Mouse (Mus musculus): Measurements from ENCODE around the gene Cnnm4.
"Not testable (repeated sequence)": the region's sequence is repeated elsewhere in the genome, so short reads cannot be mapped to it uniquely, and the experiment has no call there.

The Cnnm4 gene

DNA sequence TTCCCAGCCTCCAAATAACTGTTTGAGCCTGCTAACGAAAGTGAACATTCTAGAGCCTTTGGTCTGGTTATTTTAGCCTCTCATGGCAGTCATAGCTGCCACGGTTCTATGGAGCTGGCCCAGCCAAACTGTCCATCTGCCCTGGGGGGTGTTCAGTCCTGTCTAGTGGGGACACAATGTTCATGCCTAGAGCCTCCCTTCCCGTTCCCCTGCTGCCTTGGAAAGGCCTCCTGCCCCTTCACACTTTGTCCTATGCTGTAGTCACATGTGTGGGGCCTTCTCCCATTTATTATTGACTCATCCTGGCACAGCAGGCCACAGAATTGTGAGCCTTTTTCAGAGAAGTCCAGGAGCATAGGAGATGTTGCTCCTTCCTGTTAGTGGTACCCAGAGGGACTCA, 46.8 kb downstream of the Cnnm4 start:
- DNase-seq: no peak

DNA sequence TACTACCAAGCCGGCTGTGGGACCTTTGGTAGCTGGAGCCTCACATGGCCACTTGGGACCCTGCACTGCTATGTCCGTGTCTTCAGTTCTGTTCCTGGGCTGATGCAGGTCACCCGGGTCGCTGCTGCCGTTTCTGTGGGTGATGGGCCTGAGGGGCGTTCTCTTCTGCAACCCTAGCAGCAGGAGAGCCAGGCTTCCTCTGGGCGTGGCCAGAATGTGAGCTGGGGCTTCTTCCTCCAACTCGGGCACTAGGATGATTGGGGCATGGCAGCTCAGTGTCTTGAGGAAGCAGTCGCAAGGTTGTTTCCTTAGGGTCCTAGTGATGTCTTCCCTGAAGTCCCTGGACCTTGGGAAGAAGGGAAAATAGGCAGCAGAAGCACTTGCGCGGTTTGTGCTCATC, 48.2 kb downstream of the Cnnm4 start:
- DNase-seq: no peak

DNA sequence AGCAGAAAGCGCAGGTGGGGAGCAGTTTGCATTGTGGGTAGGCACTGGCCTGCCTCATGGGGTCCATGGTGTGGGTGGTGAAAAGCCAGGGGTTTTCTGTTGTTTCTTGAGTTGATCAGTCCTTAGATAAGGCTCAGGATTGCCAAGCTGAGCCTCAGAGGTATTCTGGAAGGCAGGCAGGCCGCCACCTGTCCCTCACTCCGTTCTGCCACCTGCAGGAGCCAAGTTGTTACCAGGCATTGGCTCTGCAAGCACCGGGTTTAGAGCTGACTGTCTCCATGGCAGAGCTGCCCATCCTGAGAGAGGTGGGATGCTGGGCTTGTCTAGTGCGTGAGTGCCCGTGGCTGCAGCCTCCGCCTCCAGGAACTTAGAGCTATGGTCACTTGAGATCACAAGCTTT, 50.8 kb downstream of the Cnnm4 start:
- DNase-seq: no peak

GRCm38 (mm10) chr1:36523332-36524013, 52.1 kb downstream of the Cnnm4 start:
- no peak for DNase-seq

DNA sequence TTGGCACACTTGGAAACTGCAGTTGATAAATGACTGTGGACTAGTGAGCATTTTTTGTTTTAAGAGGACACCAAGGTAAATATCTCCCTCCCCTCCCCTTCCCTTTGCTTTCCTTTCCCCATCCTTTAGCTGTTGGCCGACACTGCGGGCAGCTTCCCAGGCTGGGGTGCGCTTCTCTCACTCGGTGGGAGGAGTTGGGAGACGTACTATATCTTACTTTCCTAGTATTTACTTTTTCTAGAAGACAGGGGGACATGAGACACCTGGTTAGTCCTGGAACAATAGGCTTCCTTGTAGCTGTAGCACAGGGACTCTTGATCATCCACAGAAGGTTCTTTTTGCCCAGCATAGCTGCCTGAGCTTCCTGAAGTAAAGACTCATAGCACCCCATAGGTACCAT, 52.6 kb downstream of the Cnnm4 start:
- no peak for DNase-seq

GRCm38 (mm10) chr1:36525774-36526173, 54.4 kb downstream of the Cnnm4 start:
- DNase-seq: no peak

GRCm38 (mm10) chr1:36526903-36527302, 55.5 kb downstream of the Cnnm4 start:
- DNase-seq: no peak

- no peak for DNase-seq
Measured at GRCm38 (mm10) chr1:36528351-36528750, 56.9 kb downstream of the Cnnm4 start.

GRCm38 (mm10) chr1:36529274-36529673, 57.9 kb downstream of the Cnnm4 start:
- no peak for DNase-seq

- no peak for DNase-seq
Measured at GRCm38 (mm10) chr1:36529875-36530274, 58.5 kb downstream of the Cnnm4 start.

GRCm38 (mm10) chr1:36530485-36530884, 59.1 kb downstream of the Cnnm4 start:
- DNase-seq: no peak

GRCm38 (mm10) chr1:36530962-36531361, 59.5 kb downstream of the Cnnm4 start:
- DNase-seq: no peak

- DNase-seq: no peak
Measured at GRCm38 (mm10) chr1:36531461-36531860, 60.0 kb downstream of the Cnnm4 start.

GRCm38 (mm10) chr1:36533546-36533945, 62.1 kb downstream of the Cnnm4 start:
- no peak for DNase-seq

- no peak for DNase-seq
Measured at GRCm38 (mm10) chr1:36534595-36535058, 63.2 kb downstream of the Cnnm4 start.

DNA sequence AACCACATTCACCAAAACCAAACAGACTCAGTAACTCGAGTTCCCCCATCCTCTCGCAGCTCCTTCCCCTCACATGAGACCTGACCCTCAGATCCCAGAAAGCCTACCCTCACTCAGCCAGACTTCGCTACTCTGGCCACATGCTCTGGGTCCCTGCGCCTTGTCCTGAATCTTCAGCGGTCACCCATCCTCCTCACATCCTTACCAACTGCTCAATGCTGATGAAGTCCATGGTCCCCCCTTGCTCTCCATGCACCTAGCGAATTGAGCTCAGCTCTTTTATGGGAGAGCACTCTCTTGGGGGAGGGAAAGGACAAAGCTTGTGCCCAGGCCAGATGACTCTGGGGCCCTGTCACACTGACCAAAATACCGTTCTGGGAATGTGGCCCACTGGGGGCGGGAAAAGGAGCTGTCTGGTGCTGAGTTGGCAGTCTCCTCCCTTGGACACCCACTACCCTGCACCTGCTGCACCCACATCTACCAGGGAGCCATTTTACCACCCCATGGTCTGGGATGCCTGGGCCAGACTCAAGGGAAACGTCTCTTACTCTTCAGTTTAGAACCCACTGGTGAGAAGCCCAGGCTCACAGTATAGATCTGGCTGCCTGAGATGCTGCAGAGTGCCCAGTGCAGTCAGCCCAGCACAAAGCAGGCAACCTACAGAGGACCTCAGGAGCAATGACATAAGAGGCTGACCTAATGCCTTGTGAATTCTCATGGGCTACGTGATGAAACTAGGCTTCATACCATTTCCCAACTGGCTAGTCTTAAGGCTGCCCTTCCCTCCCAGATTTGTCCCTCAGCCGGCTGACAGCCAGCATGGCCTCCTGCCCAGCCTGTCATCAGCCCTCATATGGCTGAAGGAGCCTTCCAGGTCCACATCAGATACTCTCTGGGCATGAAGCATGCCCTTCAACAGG, 64.3 kb downstream of the Cnnm4 start:
- DNase-seq: no peak

GRCm38 (mm10) chr1:36536397-36536728, 64.9 kb downstream of the Cnnm4 start:
- DNase-seq: no peak

- not testable (repeated sequence) for DNase-seq
Measured at GRCm38 (mm10) chr1:36536783-36537182, 65.4 kb downstream of the Cnnm4 start, which contains the start of gene Ankrd23. Gene Ankrd23 (minus strand): TSS chr1:36536883.

- no peak for DNase-seq
Measured at GRCm38 (mm10) chr1:36538727-36539126, 67.3 kb downstream of the Cnnm4 start.

DNA sequence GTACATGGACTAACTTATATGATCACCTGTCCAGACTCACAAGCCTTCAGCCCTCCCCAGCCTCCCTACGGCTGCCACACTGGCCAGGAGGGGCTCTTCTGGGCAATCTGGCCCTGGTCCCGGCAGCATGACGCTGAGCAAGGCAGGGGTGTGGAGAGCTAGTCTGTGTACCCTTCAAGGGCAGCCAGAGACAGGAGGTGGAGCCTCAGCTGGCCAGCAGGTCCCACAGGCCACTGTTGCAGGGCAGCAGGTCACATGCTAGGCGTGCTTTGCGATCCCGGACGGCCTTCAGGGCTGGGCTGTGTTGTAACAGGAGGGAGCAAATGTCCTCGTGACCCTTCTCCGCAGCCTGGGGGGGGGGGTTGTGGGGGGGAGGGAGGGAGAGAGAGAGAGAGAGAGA, 67.8 kb downstream of the Cnnm4 start, which contains the start of gene Gm42417:
TSS of gene Gm42417 (minus strand) at position 244 of the 400 bp plus-strand sequence.
- no peak for DNase-seq

- no peak for DNase-seq
Measured at GRCm38 (mm10) chr1:36540132-36540531, 68.7 kb downstream of the Cnnm4 start.

DNA sequence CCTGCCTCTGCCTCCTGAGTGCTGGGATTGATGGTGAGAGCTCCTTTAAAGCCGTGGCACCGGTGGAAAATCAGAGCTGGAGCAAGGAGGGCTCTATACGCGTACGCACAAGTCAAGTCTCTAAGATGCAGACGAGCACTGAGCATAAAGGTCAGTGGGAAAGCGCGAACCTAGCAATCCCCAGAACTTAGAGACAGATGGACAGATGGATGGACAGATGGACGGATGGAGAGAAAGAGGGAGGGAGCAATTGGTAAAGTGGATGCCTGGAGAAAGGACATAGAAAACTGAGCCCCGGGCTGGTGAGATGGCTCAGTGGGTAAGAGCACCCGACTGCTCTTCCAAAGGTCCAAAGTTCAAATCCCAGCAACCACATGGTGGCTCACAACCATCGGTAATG, 69.4 kb downstream of the Cnnm4 start:
- no peak for DNase-seq

DNA sequence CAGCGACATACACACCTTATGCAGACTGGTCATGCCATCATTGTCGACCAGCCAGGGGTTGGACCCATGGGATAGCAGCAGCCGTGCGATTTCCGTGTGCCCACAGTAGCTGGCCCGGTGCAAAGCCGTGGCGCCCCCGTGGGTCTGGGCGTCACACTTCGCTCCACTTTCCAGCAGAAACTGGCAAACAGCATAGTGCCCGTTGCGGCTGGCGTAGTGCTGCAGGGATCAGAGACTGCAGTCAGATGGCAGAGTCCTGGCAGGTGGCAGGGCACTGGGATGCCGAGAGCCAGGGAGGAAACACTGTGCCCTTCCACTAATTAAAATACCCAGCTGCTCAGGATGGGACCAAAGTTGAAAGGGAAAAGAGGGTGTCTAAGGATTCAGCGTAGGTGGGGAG, 70.4 kb downstream of the Cnnm4 start:
- DNase-seq: no peak

GRCm38 (mm10) chr1:36542925-36543324, 71.5 kb downstream of the Cnnm4 start:
- no peak for DNase-seq
